Mouse (Mus musculus): ENCODE data around the gene Tmem9. TPM values are rescaled to one million over a fixed set of nuclear protein-coding genes. Genes with fewer than 3 reads are reported as not detected.

Gene Tmem9
- total and polyA plus RNA-seq, 3 experiments: 11.1 to 28.6 (median 13.1) TPM

GRCm38 (mm10) chr1:136050312-136051012 lies 42.5 kb downstream of the Tmem9 start, which contains the start of gene Ascl5:
Ascl5 (plus strand) TSS chr1:136050804.
- Histone ChIP-seq H3K27me3 (ENCODE audit: control insufficient read depth, insufficient read depth, low read length) (peaks cover 6% of the 10 kb centered on the region), H3K27ac (no peak within 1 kb of the TSS), H3K4me3 (no peak within 1 kb of the TSS), H3K36me3 (ENCODE audit: control insufficient read depth, insufficient read depth, low read length) (no peaks in the 10 kb centered on the region), H3K9ac (ENCODE audit: low read depth, low read length) (no peak within 1 kb of the TSS), H3K4me1 (ENCODE audit: control insufficient read depth, insufficient read depth, low read length) (no peaks in the 10 kb centered on the region), H3K79me2 (replicated peaks; ENCODE audit: control insufficient read depth, insufficient read depth, low read length) (no peaks in the 10 kb centered on the region)
- 22% methylated on average over 29 of the region's 29 CpGs for WGBS
- TF ChIP-seq POLR2A (IDR thresholded peaks at IDR 0.05; ENCODE audit: insufficient read depth, low read depth, low read length) (no peak), CTCF (IDR thresholded peaks at IDR 0.05) (no peak), EP300 (IDR thresholded peaks at IDR 0.05; ENCODE audit: insufficient read depth, low read depth, low read length) (no peak)
- DNase-seq: peak in 1 of 2 experiments; percentile 5
- intact Hi-C loops (cut with DNase I): loop anchor here (2.0 to 5.0 kb wide), 3 partner anchors 26 to 407 kb away; partner anchors contain the start of gene Mroh3

GRCm38 (mm10) chr1:136051013-136051315 lies 43.0 kb downstream of the Tmem9 start:
- no peak overlapping the region for H3K4me3 ChIP-seq
- peaks cover 6% of the 10 kb centered on the region for H3K27me3 ChIP-seq (ENCODE audit: control insufficient read depth, insufficient read depth, low read length)
- no peaks in the 10 kb centered on the region for H3K79me2 ChIP-seq (replicated peaks; ENCODE audit: control insufficient read depth, insufficient read depth, low read length)
- no peak for DNase-seq
- no peak overlapping the region for H3K27ac ChIP-seq
- TF ChIP-seq CTCF (IDR thresholded peaks at IDR 0.05): no peak
- no peak for TF ChIP-seq POLR2A (IDR thresholded peaks at IDR 0.05; ENCODE audit: insufficient read depth, low read depth, low read length)
- no peak for TF ChIP-seq EP300 (IDR thresholded peaks at IDR 0.05; ENCODE audit: insufficient read depth, low read depth, low read length)
- H3K9ac ChIP-seq (ENCODE audit: low read depth, low read length): no peak overlapping the region
- H3K36me3 ChIP-seq (ENCODE audit: control insufficient read depth, insufficient read depth, low read length): no peaks in the 10 kb centered on the region
- 3% methylated on average over 36 of the region's 36 CpGs for WGBS
- intact Hi-C loops (cut with DNase I): loop anchor here (2.0 to 5.0 kb wide), 3 partner anchors 26 to 406 kb away; partner anchors contain the start of gene Mroh3
- H3K4me1 ChIP-seq (ENCODE audit: control insufficient read depth, insufficient read depth, low read length): no peaks in the 10 kb centered on the region

- Histone ChIP-seq H3K4me1 (ENCODE audit: control insufficient read depth, insufficient read depth, low read length) (no peaks in the 10 kb centered on the region), H3K36me3 (ENCODE audit: control insufficient read depth, insufficient read depth, low read length) (no peaks in the 10 kb centered on the region), H3K79me2 (replicated peaks; ENCODE audit: control insufficient read depth, insufficient read depth, low read length) (no peaks in the 10 kb centered on the region), H3K27ac (no peak overlapping the region), H3K4me3 (no peak overlapping the region), H3K9ac (ENCODE audit: low read depth, low read length) (no peak overlapping the region), H3K27me3 (ENCODE audit: control insufficient read depth, insufficient read depth, low read length) (peaks cover 6% of the 10 kb centered on the region)
- peak; percentile 52 to 55 for DNase-seq
- intact Hi-C loops (cut with DNase I): loop anchor here (2.0 to 5.0 kb wide), 3 partner anchors 25 to 406 kb away; partner anchors contain the start of gene Mroh3
- 2% methylated on average over 6 of the region's 6 CpGs for WGBS
- 0 out of 2 replicates have a peak, but pooled peaks have one; percentile 24 for TF ChIP-seq EP300 (IDR thresholded peaks at IDR 0.05; ENCODE audit: insufficient read depth, low read depth, low read length)
- TF ChIP-seq CTCF (IDR thresholded peaks at IDR 0.05): peak; percentile 72
- no peak for TF ChIP-seq POLR2A (IDR thresholded peaks at IDR 0.05; ENCODE audit: insufficient read depth, low read depth, low read length)
Observed at GRCm38 (mm10) chr1:136051465-136051864, 43.5 kb downstream of the Tmem9 start.

GRCm38 (mm10) chr1:136052547-136052946 lies 44.6 kb downstream of the Tmem9 start, which contains the start of gene Cacna1s:
Cacna1s (plus strand) TSS chr1:136052750.
- Histone ChIP-seq H3K27me3 (ENCODE audit: control insufficient read depth, insufficient read depth, low read length) (peaks cover 6% of the 10 kb centered on the region), H3K4me1 (ENCODE audit: control insufficient read depth, insufficient read depth, low read length) (no peaks in the 10 kb centered on the region), H3K27ac (no peak within 1 kb of the TSS), H3K79me2 (replicated peaks; ENCODE audit: control insufficient read depth, insufficient read depth, low read length) (no peaks in the 10 kb centered on the region), H3K9ac (ENCODE audit: low read depth, low read length) (no peak within 1 kb of the TSS), H3K36me3 (ENCODE audit: control insufficient read depth, insufficient read depth, low read length) (no peaks in the 10 kb centered on the region), H3K4me3 (no peak within 1 kb of the TSS)
- intact Hi-C loops (cut with DNase I): loop anchor here (5.0 kb wide), 2 partner anchors 160 to 405 kb away; partner anchors contain the start of gene Mroh3
- TF ChIP-seq POLR2A (IDR thresholded peaks at IDR 0.05; ENCODE audit: insufficient read depth, low read depth, low read length) (no peak), EP300 (IDR thresholded peaks at IDR 0.05; ENCODE audit: insufficient read depth, low read depth, low read length) (no peak), CTCF (IDR thresholded peaks at IDR 0.05) (no peak)
- WGBS: 45% methylated on average over 11 of the region's 11 CpGs
- no peak for DNase-seq

GRCm38 (mm10) chr1:136055771-136056170 lies 47.8 kb downstream of the Tmem9 start:
- no peaks in the 10 kb centered on the region for H3K36me3 ChIP-seq (ENCODE audit: control insufficient read depth, insufficient read depth, low read length)
- H3K27ac ChIP-seq: no peak overlapping the region
- peaks cover 4% of the 10 kb centered on the region; the same call in 1 of the 2 replicates for H3K27me3 ChIP-seq (ENCODE audit: control insufficient read depth, insufficient read depth, low read length)
- no peaks in the 10 kb centered on the region for H3K4me1 ChIP-seq (ENCODE audit: control insufficient read depth, insufficient read depth, low read length)
- no peak for DNase-seq
- H3K9ac ChIP-seq (ENCODE audit: low read depth, low read length): no peak overlapping the region
- TF ChIP-seq POLR2A (IDR thresholded peaks at IDR 0.05; ENCODE audit: insufficient read depth, low read depth, low read length): no peak
- no peak for TF ChIP-seq CTCF (IDR thresholded peaks at IDR 0.05)
- TF ChIP-seq EP300 (IDR thresholded peaks at IDR 0.05; ENCODE audit: insufficient read depth, low read depth, low read length): no peak
- intact Hi-C loops (cut with DNase I): no loop called here
- no peaks in the 10 kb centered on the region for H3K79me2 ChIP-seq (replicated peaks; ENCODE audit: control insufficient read depth, insufficient read depth, low read length)
- no peak overlapping the region for H3K4me3 ChIP-seq
- WGBS: 77% methylated on average over 3 of the region's 3 CpGs

- no peak overlapping the region for H3K27ac ChIP-seq
- no peak overlapping the region for H3K4me3 ChIP-seq
- no peaks in the 10 kb centered on the region for H3K4me1 ChIP-seq (ENCODE audit: control insufficient read depth, insufficient read depth, low read length)
- TF ChIP-seq CTCF (IDR thresholded peaks at IDR 0.05) (no peak), POLR2A (IDR thresholded peaks at IDR 0.05; ENCODE audit: insufficient read depth, low read depth, low read length) (no peak), EP300 (IDR thresholded peaks at IDR 0.05; ENCODE audit: insufficient read depth, low read depth, low read length) (no peak)
- H3K36me3 ChIP-seq (ENCODE audit: control insufficient read depth, insufficient read depth, low read length): no peaks in the 10 kb centered on the region
- no peaks in the 10 kb centered on the region for H3K79me2 ChIP-seq (replicated peaks; ENCODE audit: control insufficient read depth, insufficient read depth, low read length)
- no peak for DNase-seq
- H3K27me3 ChIP-seq (ENCODE audit: control insufficient read depth, insufficient read depth, low read length): no peaks in the 10 kb centered on the region
- intact Hi-C loops (cut with DNase I): no loop called here
- no peak overlapping the region for H3K9ac ChIP-seq (ENCODE audit: low read depth, low read length)
- 36% methylated on average over 3 of the region's 3 CpGs for WGBS
Observed at GRCm38 (mm10) chr1:136058594-136058993, 50.6 kb downstream of the Tmem9 start.

Measured in heart, adult 2 months (tissue).